Mouse (Mus musculus) brain, embryonic 18.5 days (tissue): ENCODE data around the gene Arhgap24.
A peak's percentile ranks its signal among the peaks of the same experiment; 100 is the strongest.

ENCODE experiments used
- DNase-seq: peaks from one replicate; pipeline ENCODE4 v3.0.0-alpha.2; 2012; ENCODE audit warnings: low read depth, low spot score

Gene Arhgap24

DNA sequence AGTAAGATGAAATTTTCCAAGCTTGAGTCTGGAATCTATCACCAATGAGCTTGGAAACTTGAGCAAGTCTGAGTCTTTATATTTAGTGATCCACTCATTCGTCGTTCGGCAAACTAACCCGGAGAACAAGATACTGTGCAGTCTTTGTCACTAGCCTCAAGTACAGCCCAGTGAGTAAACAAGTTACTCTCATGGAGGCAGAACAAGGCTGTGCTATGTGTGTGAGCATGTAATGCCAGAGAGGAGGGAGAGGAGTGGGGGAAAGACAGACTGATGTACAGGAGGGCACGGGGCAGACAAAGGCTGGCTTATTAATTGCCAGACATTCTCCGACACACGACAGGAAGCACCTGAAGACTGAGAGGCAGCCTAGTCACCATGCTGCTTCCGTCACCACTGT is 97.2 kb downstream of the Arhgap24 start:
- no peak for DNase-seq

DNA sequence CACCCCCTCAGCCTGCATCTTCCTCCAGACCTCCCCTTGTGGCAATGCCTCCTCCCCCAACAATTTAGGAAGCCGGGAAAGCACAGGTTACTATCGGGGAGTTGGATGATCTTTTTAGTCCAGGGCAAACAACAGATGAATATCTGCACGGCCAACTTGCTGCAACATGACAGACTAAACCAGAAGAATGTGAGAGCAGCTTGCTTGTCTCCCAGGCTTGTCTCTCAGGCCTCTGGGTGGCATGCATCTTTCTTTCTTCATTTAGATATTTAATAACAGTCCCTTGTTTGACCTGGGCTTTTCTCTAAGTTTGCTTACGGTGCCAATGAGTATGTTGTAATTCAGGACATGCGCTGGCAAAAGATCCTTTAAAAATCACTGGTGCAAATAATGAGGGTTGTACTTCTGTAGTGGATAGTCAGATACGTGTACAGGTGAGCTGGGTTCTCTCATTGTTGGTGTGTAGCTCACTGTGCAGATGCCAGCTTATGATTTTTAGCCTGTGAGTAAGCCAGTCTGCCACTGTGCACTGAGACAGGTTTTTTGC is 101.7 kb downstream of the Arhgap24 start:
- no peak for DNase-seq

DNA sequence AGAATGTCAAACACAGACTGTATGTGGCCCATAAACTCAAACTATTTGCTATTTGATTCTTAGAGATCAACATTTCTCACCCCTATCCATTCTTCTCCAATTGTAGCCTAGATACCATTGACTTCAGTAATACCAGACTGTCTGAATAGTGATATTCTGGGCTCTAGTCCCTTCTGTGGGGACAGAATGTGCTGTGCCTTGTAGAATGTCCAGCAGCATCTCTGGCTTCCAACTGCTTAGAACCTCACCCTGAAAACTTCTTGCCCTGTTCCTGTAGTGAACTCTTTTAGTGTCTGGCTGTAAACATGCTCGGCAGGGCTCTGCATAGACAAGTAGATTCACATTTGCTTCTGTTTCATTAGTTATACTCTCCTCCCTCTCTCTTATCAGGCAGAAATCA is 110.2 kb downstream of the Arhgap24 start:
- DNase-seq = no peak

DNA sequence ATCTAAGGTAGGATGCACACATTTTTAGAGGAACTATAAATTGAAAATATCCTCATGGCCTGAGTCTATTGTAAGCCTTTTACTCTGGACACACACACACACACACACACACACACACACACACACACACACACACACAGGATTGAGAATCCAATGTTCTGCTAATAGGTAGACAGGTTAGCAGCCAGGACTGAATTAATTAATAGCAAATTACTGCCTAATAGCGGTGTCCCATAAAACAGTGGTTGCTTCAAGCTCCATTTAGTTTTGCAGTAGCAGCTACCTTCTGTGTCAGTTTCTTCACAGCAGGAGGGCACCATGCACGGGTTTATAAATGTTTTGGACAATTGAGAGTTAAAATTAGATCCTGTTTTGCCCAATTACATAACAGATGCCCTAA is 111.9 kb downstream of the Arhgap24 start:
- no peak for DNase-seq

DNA sequence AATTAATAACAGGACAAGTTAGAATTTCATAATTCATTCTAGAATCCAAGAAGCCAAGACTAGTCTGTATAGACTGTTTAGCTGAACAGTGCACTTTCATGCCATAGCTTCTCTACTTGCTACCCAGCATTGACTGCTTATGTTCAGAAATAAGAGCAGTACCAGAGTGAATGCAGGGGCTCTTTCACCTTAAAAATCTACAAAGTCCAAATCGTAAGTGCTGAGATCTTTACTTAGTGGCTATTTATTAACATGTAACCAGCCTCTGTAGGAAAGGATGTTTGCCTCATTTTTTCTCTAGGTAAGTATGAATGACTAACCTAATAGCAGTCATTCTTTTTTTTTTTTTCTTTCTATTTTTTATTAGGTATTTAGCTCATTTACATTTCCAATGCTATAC is 117.9 kb downstream of the Arhgap24 start:
- no peak for DNase-seq

DNA sequence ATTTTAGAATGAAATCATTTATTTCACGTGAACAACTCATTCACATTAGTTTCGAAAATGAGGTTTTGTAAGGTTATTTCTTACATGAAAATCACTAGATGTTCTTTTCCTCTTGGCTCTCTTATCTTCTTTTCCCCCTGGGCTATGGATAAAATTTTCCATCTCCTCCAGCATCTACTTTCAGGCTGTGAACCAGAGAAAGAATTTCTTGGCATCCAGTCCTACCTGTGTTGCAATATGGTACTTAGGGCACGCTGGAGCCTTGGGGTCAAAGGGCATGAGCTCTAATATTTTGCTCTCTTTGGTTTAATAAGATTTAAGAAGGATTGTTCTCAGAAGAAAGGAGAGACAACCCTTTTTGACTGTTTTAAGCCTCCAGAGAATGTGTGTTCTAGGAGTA is 132.4 kb downstream of the Arhgap24 start:
- no peak for DNase-seq

DNA sequence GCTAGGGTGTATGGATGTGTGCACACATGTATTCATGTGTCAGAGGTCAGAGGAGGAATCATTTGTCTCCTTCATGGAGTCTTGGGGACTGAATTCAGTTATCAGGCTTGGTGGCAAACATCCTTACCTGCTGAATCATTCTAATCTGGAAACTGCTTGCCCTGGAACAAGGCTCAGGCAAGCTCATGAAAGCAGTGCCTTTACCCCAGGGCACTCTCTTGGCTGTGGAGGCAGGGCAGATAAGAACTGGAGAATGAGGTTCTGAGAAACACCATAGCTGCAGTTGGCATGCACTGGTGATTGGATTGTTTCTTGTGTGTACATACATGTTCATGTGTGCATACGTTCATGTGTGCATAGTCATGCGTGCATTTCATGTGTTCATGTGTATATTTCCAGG is 132.9 kb downstream of the Arhgap24 start:
- no peak for DNase-seq

DNA sequence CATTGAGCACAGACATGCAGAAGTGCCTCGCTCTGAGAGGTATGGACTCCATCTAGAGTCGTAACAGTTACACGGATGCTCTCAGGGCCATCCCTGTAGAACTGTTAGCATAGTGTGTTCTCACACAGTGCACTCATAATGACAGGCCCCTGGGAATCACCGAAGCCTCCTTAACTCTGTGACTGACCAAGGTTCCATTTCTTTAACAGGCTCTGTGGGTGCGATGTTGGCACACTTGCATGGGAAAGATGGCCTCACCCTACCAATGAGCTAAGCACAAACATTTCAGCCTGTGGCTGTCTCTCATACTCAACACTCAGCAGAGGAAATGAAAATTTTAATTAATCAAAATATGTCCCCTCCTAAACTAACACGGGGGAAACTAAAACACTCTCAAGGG is 134.1 kb downstream of the Arhgap24 start:
- DNase-seq = no peak

DNA sequence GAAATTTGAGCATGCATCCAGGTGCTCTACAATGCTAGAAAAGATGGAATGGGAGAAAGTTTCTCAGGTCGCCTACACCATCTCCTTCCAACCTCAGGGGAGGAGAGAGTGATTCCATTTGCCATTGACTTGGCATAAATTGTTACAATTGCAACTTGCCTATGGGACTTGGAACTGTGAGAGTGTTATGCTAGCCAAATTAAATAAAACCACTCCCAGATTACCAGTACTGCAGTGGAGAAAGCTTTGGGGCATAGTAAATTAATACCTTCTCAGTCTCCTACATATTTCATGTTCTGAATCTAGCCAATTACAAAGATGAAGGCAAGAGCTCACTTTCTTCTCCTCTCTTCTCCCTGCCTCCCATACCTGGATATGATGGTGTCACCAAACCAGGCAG is 139.8 kb downstream of the Arhgap24 start:
- no peak for DNase-seq

DNA sequence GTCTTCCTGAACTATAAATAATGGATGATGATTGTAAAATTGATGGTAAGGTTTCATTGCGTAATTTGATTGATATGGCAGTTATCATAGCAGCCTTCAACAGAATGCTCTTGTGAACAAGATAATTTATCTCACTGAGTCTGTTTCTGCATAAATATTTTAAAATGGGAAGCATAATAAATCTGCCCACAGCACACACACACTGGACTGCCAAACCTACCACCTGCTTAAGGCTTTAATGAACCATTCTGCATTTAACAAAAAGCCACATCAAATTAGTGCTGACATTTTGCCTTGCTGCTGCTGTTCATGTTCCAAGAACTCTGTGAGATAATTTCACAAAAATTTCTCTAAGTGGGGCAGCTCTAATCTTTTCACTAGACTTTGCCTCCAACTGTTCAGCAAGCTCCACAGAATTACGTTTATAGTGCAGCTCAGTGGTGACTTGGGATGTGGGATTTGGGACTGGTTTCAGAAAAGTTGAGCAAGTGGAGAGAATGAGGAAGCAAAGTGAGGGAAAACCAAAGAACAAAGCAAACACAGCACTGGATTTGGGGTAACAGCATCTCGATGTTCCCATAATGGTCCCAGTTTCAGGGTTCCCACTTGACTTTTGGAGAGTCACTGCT is 142.7 kb downstream of the Arhgap24 start:
- DNase-seq = peak; percentile 30

DNA sequence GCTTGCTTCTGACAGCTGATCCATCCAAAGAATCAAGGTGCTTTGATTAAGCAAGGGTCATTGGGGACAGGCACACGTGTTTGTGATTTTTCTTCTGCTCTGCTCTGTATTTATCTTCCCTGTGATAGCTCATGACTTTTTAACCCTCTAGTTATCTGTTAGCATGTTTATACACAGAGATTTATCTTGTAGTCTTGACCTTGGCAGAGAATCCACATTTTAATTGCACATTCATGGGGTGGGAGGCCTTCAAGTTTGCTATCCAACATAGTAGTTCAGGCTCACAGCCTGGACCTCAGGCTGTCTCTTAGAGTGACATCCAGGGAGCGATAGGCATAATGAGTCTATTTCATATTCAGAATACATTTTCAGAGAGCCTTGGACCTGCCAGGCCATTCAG is 145.5 kb downstream of the Arhgap24 start:
- no peak for DNase-seq

DNA sequence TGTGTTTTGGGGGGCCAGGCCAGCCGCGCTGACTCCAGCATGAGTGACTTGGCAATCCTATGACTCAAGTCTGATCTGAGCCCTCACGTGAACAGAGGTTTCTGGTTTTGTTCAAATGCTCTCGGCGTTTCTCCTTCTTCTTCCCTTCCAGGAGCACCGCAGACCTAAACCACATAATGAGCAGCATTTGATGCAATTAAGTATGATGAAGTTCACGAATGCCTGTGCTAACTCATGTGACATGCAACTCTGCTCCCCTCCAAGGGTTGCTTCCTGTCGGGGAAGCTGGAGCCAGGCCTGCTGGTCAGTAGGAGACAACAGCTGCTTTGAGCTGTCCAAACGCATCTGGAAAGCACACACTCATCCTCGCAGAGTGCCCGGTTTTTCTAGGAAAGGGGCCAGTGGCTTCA is 148.2 kb downstream of the Arhgap24 start:
- DNase-seq = no peak

DNA sequence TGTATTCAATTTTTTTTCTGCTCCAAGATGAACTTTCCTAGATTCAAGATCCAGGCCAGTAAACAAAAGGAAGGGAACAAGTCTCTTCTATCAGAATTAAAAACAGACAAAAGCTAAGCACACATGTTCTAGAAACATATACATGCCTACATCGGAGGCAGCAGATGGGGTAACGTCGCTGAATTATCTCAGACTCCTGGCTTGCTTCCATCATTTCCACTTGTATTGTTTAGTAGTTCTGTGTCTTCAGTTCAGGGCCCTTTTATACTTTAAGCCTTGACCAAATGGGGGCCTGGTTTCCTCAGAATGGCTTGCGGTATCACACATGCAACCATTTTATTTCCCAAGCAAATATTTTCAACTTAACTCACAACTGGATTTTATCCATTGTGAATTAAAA is 154.4 kb downstream of the Arhgap24 start:
- no peak for DNase-seq

DNA sequence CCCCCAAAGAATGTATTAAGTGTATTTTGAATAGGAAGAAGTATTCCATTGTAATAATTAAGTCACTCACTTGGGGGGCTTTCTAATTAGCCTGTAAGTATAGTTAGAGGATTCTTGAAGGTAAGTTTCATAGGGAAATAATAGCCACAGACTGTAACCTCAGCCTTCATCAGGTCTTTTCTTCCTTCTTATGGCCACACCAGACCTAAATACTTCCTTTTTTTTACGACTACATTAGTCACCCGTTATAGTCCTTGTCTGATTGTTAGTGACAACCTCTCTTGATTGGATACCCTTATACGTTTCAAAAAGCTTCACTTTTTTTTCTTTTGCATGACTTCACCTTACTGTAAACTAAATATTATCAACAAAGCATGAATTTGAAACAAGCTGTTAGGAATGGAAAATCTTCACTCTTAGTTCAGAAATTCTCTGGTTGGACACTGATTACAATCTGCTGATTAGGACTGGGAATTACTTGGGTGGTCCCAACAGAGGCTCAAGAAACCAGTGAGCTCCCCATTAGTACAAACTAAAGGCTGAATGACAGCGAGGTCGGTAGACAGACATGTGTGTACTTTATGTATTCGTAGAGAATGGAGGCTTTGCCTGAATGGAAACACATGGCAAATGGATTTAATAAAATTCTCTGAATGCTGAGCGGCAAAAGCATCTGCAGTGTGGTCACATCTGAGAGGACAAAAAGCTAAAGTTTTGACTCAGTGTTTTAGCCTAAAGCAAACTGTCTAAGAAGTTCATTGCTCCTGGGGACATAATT is 158.8 kb downstream of the Arhgap24 start:
- no peak for DNase-seq

DNA sequence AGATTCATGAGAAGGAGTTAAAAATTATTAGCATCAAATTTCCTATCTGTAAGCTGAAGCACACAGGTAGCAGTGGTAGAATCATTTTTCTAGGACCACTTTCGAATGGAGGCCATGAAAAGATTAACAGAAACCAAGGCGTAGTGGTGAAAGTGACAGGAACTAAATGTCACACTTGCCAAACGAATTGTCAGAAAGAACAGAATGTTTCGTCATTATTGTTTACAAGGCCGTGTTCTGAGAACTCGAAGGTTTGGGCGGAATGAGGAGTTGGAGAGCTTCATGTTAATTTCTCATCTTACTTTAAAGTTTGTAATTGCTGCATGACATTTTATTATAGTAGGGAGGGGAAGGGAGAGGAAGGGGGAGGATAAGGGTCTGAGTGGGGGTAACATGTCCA is 162.2 kb downstream of the Arhgap24 start:
- DNase-seq = no peak

DNA sequence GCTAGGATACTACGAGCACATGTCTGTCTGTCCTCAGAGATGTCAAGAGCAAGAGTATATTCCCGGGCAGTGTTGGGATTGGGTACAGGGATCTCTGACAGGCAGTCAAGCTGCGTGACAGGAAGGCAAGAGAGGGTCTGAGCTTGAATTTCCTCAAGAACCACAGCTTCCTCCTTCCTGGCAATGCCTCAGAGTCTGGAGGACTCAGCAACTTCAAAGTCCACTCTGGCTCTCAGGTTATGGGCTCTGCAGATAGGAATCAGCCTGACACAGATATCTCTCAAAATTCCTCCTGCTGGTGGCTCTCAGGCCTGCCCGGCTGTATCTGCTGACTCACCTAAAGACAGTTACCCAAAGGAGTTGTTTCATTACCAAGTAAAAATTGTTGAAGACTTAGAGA is 162.6 kb downstream of the Arhgap24 start:
- no peak for DNase-seq

DNA sequence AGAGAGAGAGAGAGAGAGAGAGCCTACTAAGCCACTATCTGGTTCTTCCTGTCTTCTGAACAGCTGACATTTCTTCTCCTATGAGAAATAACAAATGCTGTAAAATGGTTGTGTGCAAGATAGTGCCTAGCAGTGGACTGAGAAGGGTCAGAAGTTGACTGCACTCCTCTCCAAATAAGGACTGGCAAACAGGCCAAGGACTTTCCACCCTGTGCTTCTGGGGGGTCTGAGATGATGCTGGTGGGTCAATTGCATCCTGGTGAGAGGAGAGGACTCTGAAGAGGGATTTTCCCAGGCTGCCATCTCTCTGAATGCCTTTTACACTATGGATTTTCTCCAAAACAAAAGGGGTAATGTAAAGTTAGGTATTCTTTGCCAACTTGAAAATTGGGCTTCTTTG is 177.9 kb downstream of the Arhgap24 start:
- DNase-seq = no peak

DNA sequence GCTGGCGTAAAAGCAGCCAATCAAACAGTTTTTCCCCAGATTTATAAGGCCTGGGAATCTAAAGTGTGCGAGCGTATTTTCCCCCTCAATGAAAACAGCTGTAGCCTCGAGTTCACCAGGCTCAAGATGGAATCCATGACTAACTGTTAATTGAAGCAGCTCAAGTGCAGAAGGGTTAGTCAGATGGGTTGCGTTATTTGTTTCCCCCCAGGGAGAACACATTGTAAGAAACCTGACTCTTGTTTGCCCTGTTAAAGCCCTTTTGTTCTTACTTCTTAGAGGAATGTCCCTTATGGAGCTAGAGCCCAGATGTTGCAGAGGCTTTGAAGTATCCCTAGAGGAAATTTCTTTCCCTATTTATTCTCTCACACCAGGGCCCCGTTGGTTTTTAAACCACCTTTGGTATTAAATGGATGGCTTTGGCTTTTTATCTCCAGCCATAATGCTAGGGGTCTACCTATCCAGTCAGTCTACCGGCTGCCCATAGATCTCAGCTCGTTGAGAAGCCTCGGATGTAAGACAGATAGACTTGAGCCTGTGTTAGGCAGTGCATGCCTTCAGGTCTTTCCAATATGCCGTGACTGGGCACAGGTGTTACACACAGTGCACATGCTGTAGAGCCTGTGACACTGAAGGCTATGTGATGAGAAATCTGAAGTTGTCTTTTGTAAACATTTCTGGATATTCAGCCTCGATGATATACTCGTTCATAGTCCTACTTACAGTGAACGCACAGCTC is 184.0 kb downstream of the Arhgap24 start:
- no peak for DNase-seq

DNA sequence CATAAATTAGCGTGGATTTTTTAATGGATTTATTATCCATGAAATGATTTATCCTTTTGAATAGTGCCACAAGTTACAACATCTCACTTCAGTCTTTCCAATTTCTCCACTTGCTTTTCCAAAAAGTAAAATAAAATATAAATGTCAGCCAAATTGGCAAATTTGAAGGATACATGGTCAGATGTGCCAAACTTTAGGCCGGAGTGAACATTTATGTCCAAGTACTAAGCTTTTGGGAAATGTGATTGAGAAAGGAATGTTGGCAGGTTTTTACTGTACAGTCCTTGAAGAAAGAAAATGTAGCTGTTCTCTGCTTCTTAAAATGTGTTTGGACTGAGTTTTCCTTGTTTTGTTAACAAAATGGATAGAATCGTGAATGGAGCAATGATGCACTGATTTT is 185.7 kb downstream of the Arhgap24 start:
- no peak for DNase-seq

DNA sequence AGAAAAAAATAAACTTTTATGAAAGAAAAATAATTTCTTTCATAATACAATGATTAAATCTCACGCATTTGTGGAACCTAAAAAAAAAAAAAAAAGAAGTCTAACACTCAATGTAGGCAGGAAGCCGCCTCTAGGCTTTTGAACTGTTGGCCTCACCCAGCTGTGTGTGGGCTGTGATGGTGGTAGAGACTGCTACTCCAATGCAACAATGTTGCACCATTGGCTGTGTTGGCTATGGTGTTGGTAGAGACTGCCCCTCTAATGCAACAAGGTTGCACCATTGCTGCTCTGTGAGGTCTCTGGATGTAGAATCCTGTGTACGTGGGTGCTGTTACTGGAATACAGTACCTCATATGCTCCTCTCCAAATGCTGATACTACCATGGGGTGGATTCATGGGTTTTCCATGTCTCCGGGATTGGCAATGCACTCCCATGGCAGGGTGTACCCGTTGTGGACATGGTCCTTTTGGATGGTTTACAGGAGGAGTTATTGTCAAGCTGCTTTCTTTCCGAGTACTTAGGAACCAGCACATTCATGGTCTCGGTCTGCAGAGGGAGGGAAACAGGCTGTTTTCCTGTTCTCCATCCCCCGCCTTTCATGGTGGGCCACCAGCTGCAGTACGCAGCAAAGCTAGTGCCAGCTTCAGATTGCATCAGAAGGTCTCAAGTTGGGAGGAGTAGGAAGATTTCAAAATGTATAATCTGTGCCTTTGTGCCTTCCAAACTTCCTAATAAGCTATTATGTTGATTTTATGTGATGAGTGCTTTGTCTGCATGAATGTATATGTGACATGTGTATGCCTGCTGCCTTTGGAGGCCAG is 186.8 kb downstream of the Arhgap24 start:
- DNase-seq = no peak

DNA sequence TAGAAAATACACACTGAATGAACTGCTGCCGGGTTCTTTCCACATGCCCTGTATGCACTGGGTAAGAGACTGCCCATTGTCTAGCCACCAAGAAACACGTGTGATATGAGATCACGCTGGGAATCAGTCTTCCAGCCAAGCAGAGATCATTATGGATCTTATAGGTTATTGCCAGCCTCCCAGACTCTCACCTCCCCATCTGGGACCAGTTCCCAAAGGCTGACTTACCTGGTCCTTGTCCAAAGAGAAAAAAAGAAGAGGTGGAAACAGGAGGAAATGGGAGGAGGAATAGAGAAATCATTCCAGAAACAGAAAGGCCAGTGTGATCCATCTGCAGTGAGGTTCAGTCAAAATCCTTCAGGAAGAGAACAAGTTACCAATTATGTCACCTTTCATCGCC is 189.0 kb downstream of the Arhgap24 start:
- no peak for DNase-seq
